Mouse (Mus musculus) heart, embryonic 13.5 days (tissue): ENCODE data around the gene Zdhhc12. TPM values are rescaled to one million over a fixed set of nuclear protein-coding genes. Genes with fewer than 3 reads are reported as not detected.

ENCODE experiments used
- ATAC-seq: fragments of 200-750 bp; cut with Nextera tagmentation; 2 replicates; pipeline ENCODE4 v1.8.0; 2017; ENCODE audit warnings: moderate TSS enrichment; ENCODE audit not compliant: insufficient number of reproducible peaks, low FRiP score, low TSS enrichment; ENCODE audit errors: extremely low read depth
- H3K27ac ChIP-seq: fragments of 300-500 bp; sonication (generic); replicated peaks from 2 replicates; pipeline ENCODE4 v1.5.1; 2015; ENCODE audit warnings: moderate library complexity, mild to moderate bottlenecking, inconsistent platforms
- H3K27me3 ChIP-seq: fragments of 300-500 bp; sonication (generic); replicated peaks from 2 replicates; pipeline ENCODE4 v1.6.1; 2015; ENCODE audit warnings: mild to moderate bottlenecking, inconsistent platforms
- H3K36me3 ChIP-seq: fragments of 300-500 bp; sonication (generic); 2 replicates; pipeline ENCODE4 v1.6.1; 2015; ENCODE audit warnings: mild to moderate bottlenecking, inconsistent platforms
- H3K4me1 ChIP-seq: fragments of 300-500 bp; sonication (generic); 2 replicates; pipeline ENCODE4 v1.6.1; 2015; ENCODE audit warnings: inconsistent platforms
- H3K4me2 ChIP-seq: fragments of 300-500 bp; sonication (generic); 2 replicates; pipeline ENCODE4 v1.6.1; 2015; ENCODE audit warnings: inconsistent platforms, mild to moderate bottlenecking, moderate library complexity
- H3K4me3 ChIP-seq: fragments of 300-500 bp; sonication (generic); 2 replicates; pipeline ENCODE4 v1.5.1; 2015; ENCODE audit warnings: moderate library complexity, mild to moderate bottlenecking, inconsistent platforms
- H3K9ac ChIP-seq: fragments of 300-500 bp; sonication (generic); 2 replicates; pipeline ENCODE4 v1.6.1; 2015; ENCODE audit warnings: inconsistent platforms, mild to moderate bottlenecking, moderate library complexity
- H3K9me3 ChIP-seq: fragments of 300-500 bp; sonication (generic); 2 replicates; pipeline ENCODE4 v1.6.1; 2016; ENCODE audit warnings: inconsistent platforms
- WGBS: fragments of 180-500 bp; shearing (Covaris S2); methylation state at CpG from one replicate; pipeline ENCODE4 v1.1.7; 2015; ENCODE audit warnings: mixed read lengths; 5-methylcytosine and 5-hydroxymethylcytosine counted together
- polyA plus RNA-seq: library from polyadenylated mRNA; unstranded; fragments of >200 nt; fragmentation: Nextera tagmentation; extraction: Ambion mirVana; gene quantifications from 2 replicates; pipeline ENCODE4 v1.2.1, GENCODE M21; 2015

Gene Zdhhc12
- polyA plus RNA-seq, 1 experiment from 2014 or later, result 36.5 TPM

DNA sequence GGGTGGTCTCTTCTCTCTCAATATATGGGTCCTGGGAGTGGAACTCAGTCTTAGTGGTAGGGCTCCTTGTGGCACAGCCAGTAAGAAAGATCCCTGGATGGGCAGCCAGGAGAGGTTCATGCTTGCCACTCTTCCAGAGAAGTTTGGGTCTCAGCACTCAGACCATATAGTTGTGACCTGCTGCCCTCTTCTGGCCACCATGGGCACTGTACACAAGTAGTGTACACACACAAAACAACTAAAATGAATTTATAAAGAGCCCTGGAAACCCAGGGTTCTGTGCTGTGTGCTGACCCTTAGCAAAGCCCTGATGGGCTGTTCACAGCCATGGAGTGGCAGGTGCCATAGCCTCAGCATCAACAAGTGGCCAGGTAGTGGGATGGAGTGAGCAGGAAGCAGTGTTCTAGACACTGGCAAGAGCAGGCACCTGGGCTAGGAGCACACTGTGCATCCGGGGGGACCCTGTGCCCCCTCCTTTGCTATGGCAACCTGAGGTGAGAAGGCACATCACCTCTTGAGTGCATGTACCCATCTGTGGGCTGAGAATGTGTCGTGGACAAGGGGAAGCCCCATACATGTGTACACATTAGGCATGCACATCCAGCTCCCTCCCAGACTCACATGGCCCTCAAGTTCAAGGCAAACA lies 2.6 kb upstream of the Zdhhc12 start:
- Histone ChIP-seq H3K4me2 (no peak overlapping the region), H3K27ac (no peak overlapping the region), H3K4me1 (peaks cover 23% of the 10 kb centered on the region), H3K9ac (no peak overlapping the region), H3K27me3 (no peaks in the 10 kb centered on the region), H3K36me3 (peaks cover 46% of the 10 kb centered on the region), H3K9me3 (no peaks in the 10 kb centered on the region), H3K4me3 (no peak overlapping the region)
- no peak for ATAC-seq
- WGBS, result 78% methylated on average over 2 of the region's 2 CpGs

DNA sequence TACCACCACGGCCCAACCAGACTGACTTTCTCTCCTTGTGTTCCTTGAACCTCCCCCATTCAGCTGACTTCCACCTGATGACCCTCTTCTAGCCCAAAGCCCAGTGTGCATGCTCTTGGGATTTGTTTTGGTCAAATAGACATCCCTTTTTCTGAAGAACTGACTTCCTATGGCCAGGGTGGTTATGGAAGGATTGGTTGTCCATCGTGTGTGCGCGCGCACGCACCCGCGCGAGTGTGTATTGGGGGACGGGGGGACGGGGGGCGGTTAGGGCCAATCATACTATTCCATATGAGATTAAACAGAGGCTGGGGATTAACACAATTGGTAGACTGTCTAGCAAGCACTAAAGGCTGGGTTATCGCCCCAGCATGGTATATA lies 750 bp upstream of the Zdhhc12 start:
- Histone ChIP-seq H3K4me2 (peak overlapping the region; percentile 77), H3K27me3 (no peaks in the 10 kb centered on the region), H3K9ac (peak overlapping the region; percentile 89), H3K9me3 (no peaks in the 10 kb centered on the region), H3K4me3 (peak overlapping the region; percentile 74), H3K36me3 (peaks cover 43% of the 10 kb centered on the region), H3K4me1 (peaks cover 23% of the 10 kb centered on the region), H3K27ac (peak overlapping the region; percentile 63)
- ATAC-seq, result no peak
- 3% methylated on average over 13 of the region's 13 CpGs for WGBS

DNA sequence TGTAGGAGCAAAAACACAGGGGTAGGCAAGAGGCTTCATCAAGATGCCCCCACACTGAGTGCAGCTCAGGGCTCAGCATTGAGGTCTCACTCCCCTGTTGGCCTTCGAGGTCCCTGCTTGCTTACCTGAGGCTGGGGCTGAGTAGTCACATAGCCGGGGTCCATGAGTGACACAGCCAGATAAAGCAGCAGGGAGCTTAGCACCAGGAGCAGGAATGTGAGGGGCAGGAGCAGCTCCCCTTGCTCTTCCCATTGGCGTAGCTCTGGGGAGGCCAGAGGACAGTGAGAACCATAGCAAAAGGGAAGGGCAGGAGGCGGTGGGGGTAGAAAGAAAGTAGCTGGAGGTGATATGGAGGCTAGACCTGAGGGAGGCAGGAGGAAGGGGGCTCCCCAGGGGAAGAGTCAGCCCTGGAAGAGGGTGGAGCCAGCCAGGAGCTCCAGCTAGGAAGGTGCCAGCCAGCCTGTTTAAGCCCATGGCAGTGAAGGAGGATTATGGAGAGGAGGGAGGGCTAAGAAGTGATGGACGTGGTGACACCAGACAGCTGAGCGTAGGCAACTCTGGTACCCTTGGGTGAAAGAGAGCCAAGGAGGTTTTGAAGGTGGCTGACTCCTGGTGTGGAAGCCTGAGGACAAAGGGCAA lies 1.0 kb downstream of the Zdhhc12 start:
- H3K9me3 ChIP-seq, result no peaks in the 10 kb centered on the region
- ATAC-seq, result no peak

DNA sequence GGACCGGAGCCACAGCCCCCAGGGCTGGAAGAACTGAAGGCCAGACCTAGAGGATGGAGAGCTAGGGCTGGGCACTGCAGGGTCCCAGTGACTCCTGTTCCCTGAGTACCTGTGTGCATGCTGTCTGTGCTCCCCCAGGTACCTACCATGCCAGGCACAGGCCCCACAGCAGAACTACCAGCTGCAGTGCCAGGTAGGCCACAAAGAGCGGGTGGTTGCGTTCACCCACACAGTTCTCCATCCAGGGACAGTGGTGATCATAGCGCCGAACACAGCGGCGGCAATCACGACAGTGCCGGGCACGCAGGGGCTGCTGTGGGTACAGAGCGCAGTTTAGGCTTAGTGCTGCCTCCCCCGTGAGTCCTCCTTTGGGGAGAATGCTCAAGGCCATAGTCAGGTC lies 1.9 kb downstream of the Zdhhc12 start:
- no peaks in the 10 kb centered on the region for H3K9me3 ChIP-seq
- no peak overlapping the region for H3K9ac ChIP-seq
- no peak overlapping the region for H3K4me3 ChIP-seq
- peaks cover 40% of the 10 kb centered on the region for H3K36me3 ChIP-seq
- WGBS, result 95% methylated on average over 12 of the region's 12 CpGs
- no peaks in the 10 kb centered on the region for H3K27me3 ChIP-seq
- ATAC-seq, result no peak
- H3K4me1 ChIP-seq, result peaks cover 23% of the 10 kb centered on the region
- no peak overlapping the region for H3K27ac ChIP-seq
- no peak overlapping the region for H3K4me2 ChIP-seq

More for the DNA sequence above, 1.0 kb downstream of the Zdhhc12 start:
- H3K4me1 ChIP-seq, result peaks cover 23% of the 10 kb centered on the region
- peak overlapping the region; percentile 74 for H3K4me3 ChIP-seq
- peak overlapping the region; percentile 60 for H3K27ac ChIP-seq
- H3K4me2 ChIP-seq, result peak overlapping the region; percentile 77
- peak overlapping the region; percentile 89 for H3K9ac ChIP-seq
- H3K36me3 ChIP-seq, result peaks cover 33% of the 10 kb centered on the region
- no peaks in the 10 kb centered on the region for H3K27me3 ChIP-seq
- 25% methylated on average over 6 of the region's 6 CpGs for WGBS

DNA sequence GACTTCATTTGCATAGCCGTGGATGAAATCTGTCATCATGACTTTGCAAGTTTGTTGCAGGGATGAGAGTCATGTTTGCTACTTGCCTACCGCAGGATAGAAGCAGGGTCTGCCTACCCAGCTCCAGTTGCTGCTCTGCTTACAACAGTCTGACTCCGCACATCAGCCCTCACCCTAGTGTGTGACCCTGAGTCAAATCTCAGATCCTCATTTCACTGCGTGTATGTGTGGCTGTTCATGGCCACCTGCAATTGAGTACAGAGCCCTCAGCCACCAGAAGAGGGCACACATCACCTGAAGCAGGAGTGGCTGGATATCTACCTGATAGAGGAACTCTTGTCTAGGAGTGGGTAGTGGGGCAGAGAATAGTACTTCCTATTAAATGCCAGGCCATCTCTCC lies 6.1 kb downstream of the Zdhhc12 start:
- Histone ChIP-seq H3K36me3 (peaks cover 43% of the 10 kb centered on the region), H3K4me2 (no peak overlapping the region), H3K27ac (no peak overlapping the region), H3K9ac (no peak overlapping the region), H3K4me3 (no peak overlapping the region), H3K4me1 (peaks cover 14% of the 10 kb centered on the region), H3K9me3 (no peaks in the 10 kb centered on the region), H3K27me3 (no peaks in the 10 kb centered on the region)
- WGBS, result 81% methylated on average over 4 of the region's 4 CpGs
- ATAC-seq, result no peak

DNA sequence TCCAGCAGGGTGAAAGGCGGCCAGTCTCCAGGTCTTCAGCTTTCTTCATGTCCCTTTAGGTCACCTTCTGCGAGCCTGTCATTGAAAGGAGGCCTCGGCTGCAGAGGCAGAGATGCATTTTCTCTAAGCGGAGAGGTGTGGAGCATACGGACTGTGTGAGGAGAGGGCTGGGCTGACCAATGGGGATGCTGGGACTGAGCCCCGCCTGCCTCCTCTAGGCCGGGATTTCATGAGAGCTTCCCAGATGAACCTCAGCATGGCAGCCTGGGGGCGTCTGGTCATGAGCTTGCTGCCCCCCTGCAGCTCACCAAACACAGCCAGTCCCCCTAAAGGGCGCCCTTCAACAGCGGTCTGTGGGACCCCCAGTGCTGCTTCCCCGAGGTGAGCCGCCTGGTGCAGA lies 8.8 kb downstream of the Zdhhc12 start:
- Histone ChIP-seq H3K4me1 (peaks cover 17% of the 10 kb centered on the region), H3K27ac (no peak overlapping the region), H3K27me3 (no peaks in the 10 kb centered on the region), H3K36me3 (peaks cover 17% of the 10 kb centered on the region), H3K9me3 (no peaks in the 10 kb centered on the region), H3K9ac (peak overlapping the region; percentile 69), H3K4me3 (peak overlapping the region; percentile 29), H3K4me2 (peak overlapping the region; percentile 58)
- no peak; the same call in 1 of the 2 replicates for ATAC-seq
- WGBS, result 24% methylated on average over 12 of the region's 12 CpGs

DNA sequence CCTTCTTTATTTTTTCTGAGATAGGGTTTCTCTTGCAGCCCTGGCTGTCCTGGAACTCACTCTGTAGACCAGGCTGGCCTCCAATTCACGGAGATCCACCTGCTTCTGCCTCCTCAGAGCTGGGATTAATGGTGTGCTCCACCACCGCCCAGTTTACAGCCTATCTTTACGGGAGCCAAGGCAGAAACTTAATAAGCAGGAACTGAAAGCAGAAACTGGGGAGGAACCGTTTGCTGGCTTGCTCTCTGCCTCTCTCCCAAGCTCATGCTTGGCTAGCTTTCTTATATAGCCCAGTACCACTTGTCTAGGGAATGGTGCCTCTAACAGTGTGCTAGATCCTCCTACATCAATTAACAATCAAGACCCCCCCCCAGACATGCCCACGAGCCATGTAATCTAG lies 9.3 kb downstream of the Zdhhc12 start:
- peak overlapping the region; percentile 58 for H3K4me2 ChIP-seq
- no peaks in the 10 kb centered on the region for H3K9me3 ChIP-seq
- 53% methylated on average over 5 of the region's 5 CpGs for WGBS
- H3K4me1 ChIP-seq, result peaks cover 22% of the 10 kb centered on the region
- no peak for ATAC-seq
- H3K9ac ChIP-seq, result peak overlapping the region; percentile 69; the same call in 1 of the 2 replicates
- H3K27me3 ChIP-seq, result no peaks in the 10 kb centered on the region
- no peak overlapping the region for H3K27ac ChIP-seq
- H3K4me3 ChIP-seq, result no peak overlapping the region
- H3K36me3 ChIP-seq, result peaks cover 16% of the 10 kb centered on the region

DNA sequence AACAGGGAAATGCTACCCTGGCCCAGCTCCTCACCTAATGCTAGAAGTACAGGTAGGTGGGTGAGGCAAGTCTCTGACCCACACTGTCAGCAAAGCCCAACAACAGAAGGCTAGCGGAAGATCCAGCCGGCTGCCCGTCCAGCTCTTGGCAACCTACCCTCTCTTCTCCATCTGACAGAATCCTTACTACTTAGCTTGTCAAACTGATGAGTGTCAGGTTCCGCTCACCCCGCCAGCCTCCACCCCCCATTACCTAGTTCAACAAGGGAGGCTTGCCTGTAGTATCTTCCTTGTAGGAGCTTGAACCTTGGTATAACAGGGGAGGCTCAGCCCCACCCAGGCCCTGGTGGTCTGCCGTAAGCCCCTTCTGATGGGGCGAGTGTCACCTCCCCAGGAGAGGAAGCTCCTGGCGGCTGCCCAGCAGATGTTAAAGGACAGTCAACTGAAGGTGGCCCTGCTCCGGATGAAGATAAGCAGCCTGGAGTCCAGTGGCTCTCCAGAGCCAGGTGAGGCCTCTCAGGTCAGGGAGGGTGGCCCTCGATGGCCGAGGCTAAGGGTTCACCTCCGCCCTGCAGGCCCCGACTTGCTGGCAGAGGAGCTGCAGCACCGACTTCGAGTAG lies 13.2 kb downstream of the Zdhhc12 start:
- Histone ChIP-seq H3K9me3 (no peaks in the 10 kb centered on the region), H3K36me3 (no peaks in the 10 kb centered on the region; the same call in none of the 2 replicates), H3K4me1 (peaks cover 35% of the 10 kb centered on the region), H3K27me3 (no peaks in the 10 kb centered on the region), H3K4me3 (no peak overlapping the region), H3K9ac (peak overlapping the region; percentile 85; the same call in 1 of the 2 replicates), H3K4me2 (0 out of 2 replicates have a peak overlapping the region, but pooled peaks have one; percentile 99), H3K27ac (no peak overlapping the region)
- no peak for ATAC-seq
- 78% methylated on average over 15 of the region's 15 CpGs for WGBS

DNA sequence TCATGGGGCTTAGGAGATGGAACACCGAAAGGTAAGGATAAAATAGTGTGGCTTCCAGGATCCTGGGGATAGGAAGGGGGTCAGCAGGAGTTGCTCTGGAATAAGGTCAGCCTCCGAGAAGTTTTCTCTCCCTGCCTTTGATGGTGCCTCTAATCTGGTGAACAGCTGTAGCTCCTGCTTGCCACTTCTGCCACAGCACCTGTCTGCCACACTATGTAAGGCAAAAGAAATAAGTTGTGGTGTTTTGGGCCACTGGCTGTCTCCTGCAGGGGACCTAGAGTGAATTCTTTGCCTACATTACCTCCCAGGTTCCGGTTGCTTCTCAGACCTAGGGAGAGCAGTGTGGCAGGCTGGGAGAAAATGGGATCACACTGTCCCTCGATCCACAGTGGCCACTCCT lies 14.7 kb downstream of the Zdhhc12 start:
- ATAC-seq, result no peak
- 64% methylated on average over 4 of the region's 4 CpGs for WGBS
- peak overlapping the region; percentile 85 for H3K9ac ChIP-seq
- H3K36me3 ChIP-seq, result no peaks in the 10 kb centered on the region; the same call in 1 of the 2 replicates
- peak overlapping the region; percentile 93 for H3K27ac ChIP-seq
- H3K27me3 ChIP-seq, result no peaks in the 10 kb centered on the region
- peak overlapping the region; percentile 75 for H3K4me3 ChIP-seq
- H3K4me1 ChIP-seq, result peaks cover 24% of the 10 kb centered on the region
- peak overlapping the region; percentile 99 for H3K4me2 ChIP-seq
- H3K9me3 ChIP-seq, result no peaks in the 10 kb centered on the region

DNA sequence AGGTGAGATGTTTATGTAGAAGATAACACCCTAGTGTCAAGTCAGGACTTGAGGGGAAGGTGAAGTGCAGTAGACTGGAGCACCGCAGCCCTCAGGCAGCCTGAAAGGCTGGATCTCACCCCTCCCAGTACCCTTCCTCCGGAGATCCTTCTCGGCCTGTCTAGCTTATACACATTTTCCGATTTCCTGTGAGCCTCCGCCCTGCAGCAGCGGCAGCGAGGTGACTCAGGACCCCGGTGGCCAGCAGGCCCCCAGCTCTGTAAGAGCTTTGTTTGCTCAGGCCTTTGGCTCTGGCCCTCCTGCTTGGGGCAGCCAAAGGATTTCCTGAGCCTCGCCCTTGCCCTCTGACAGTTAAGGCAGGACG lies 15.1 kb downstream of the Zdhhc12 start:
- ATAC-seq, result peak; percentile 21; the same call in 1 of the 2 replicates
- peak overlapping the region; percentile 85 for H3K9ac ChIP-seq
- H3K9me3 ChIP-seq, result no peaks in the 10 kb centered on the region
- H3K4me3 ChIP-seq, result peak overlapping the region; percentile 75
- WGBS, result 13% methylated on average over 10 of the region's 10 CpGs
- peak overlapping the region; percentile 93 for H3K27ac ChIP-seq
- peaks cover 3% of the 10 kb centered on the region; the same call in 1 of the 2 replicates for H3K36me3 ChIP-seq
- no peaks in the 10 kb centered on the region for H3K27me3 ChIP-seq
- peaks cover 24% of the 10 kb centered on the region for H3K4me1 ChIP-seq
- H3K4me2 ChIP-seq, result peak overlapping the region; percentile 99

DNA sequence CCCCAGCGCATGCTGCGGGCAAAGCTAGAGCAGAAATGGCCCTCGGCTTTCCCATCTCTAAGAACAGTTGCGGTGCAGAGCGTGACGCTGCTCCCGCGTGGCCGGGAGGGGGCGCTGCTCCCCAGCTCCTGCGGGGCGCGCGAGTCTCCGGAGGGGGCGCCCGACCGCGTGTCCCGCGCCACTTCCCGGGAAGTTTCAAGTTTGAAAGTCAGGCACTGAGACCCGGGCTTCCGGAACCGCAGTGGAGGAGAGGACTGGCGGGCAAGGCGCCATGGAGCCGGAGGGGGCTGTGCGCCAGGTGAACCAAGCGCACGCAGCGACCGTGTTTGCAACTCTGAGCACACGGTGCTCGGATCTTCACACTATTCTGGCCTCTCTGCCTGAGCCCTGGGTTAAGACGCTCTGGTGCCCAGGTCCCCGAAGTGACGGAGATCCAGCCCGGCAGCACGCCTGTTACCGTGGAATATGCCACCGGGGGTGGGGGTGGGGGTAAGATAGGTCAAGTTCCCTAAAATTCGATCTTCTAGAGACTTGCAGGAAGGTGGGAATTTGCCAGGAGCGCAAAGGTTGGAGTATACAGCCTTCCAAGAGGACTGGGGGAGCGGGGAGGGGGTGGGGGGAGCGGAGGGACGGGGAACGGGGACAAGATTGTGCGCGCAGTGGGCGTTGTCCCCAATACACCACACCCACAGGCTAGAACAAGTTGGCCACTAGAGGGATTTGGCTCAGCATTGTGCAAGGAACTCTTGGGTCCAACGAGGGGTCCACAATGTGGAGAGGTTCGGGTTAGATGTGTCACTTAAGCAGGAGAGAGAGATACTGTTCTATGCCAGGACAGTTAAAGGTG lies 15.7 kb downstream of the Zdhhc12 start, which contains the start of gene Pkn3:
Pkn3 (plus strand) TSS at position 183 of the 847 bp plus-strand sequence.
- peaks cover 9% of the 10 kb centered on the region for H3K36me3 ChIP-seq
- no peaks in the 10 kb centered on the region for H3K9me3 ChIP-seq
- under 1% methylated on average over 53 of the region's 53 CpGs for WGBS
- peak within 1 kb of the TSS; percentile 85 for H3K9ac ChIP-seq
- H3K4me1 ChIP-seq, result peaks cover 24% of the 10 kb centered on the region
- peak within 1 kb of the TSS; percentile 75 for H3K4me3 ChIP-seq
- peak within 1 kb of the TSS; percentile 99 for H3K4me2 ChIP-seq
- no peaks in the 10 kb centered on the region for H3K27me3 ChIP-seq
- peak; percentile 55; the same call in 1 of the 2 replicates for ATAC-seq
- H3K27ac ChIP-seq, result peak within 1 kb of the TSS; percentile 93
